Mouse (Mus musculus) myocyte (in vitro differentiated cells): Measurements from ENCODE around the gene Crybg2. TPM values are rescaled to one million over a fixed set of nuclear protein-coding genes. Genes with fewer than 3 reads are reported as not detected.
A peak's percentile ranks its signal among the peaks of the same experiment; 100 is the strongest.

Experiments
- H3K27me3 ChIP-seq: one replicate; pipeline ENCODE4 v1.6.1; 2011; ENCODE audit not compliant: control insufficient read depth, insufficient read depth, insufficient read length
- H3K36me3 ChIP-seq: one replicate; pipeline ENCODE4 v1.6.1; 2011; ENCODE audit not compliant: control insufficient read depth, insufficient read depth
- H3K4me2 ChIP-seq: one replicate; pipeline ENCODE4 v1.6.1; 2011; ENCODE audit warnings: low read depth, control low read depth
- H3K4me3 ChIP-seq: one replicate; pipeline ENCODE4 v1.5.1; 2011; ENCODE audit warnings: mild to moderate bottlenecking, control low read depth, moderate library complexity
- H3K79me2 ChIP-seq: one replicate; pipeline ENCODE4 v1.6.1; 2011; ENCODE audit not compliant: control insufficient read depth, insufficient read depth
- H3ac ChIP-seq: one replicate; pipeline ENCODE4 v1.6.1; 2011; ENCODE audit not compliant: control insufficient read depth, insufficient read length
- CEBPB ChIP-seq: IDR thresholded peaks from 2 replicates; pipeline ENCODE4 v1.6.1; 2011; ENCODE audit warnings: mild to moderate bottlenecking, moderate library complexity; ENCODE audit not compliant: poor library complexity, insufficient read depth, severe bottlenecking
- E2F4 ChIP-seq: IDR thresholded peaks from one replicate; pipeline ENCODE4 v1.6.1; 2011; ENCODE audit warnings: mild to moderate bottlenecking, control low read depth, moderate library complexity; ENCODE audit not compliant: insufficient read depth
- MAX ChIP-seq: IDR thresholded peaks from one replicate; pipeline ENCODE4 v1.6.1; 2011; ENCODE audit warnings: low read depth, mild to moderate bottlenecking, control low read depth
- MYOD1 ChIP-seq, 3 experiments: IDR thresholded peaks; one replicate each; pipeline ENCODE4 v1.6.1; 2011; ENCODE audit warnings: control low read depth in 2 of 3, low read depth in 2 of 3, mild to moderate bottlenecking in 2 of 3, moderate library complexity in 1 of 3; ENCODE audit not compliant: insufficient read length in 2 of 3, control insufficient read depth in 1 of 3
- MYOG ChIP-seq, 3 experiments: IDR thresholded peaks; one replicate each; pipeline ENCODE4 v1.6.1; 2011; ENCODE audit warnings: control low read depth in 2 of 3, low read depth in 2 of 3, mild to moderate bottlenecking in 2 of 3; ENCODE audit not compliant: insufficient read length in 2 of 3, control insufficient read depth in 1 of 3, insufficient read depth in 1 of 3
- POLR2A ChIP-seq: IDR thresholded peaks from one replicate; pipeline ENCODE4 v1.6.1; 2011; ENCODE audit warnings: low read depth, mild to moderate bottlenecking, control low read depth, moderate library complexity; ENCODE audit not compliant: insufficient read length
- POLR2AphosphoS2 ChIP-seq: IDR thresholded peaks from one replicate; pipeline ENCODE4 v1.6.1; 2011; ENCODE audit warnings: low read depth, control low read depth; ENCODE audit not compliant: insufficient read length
- REST ChIP-seq: IDR thresholded peaks from one replicate; pipeline ENCODE4 v1.6.1; 2011; ENCODE audit warnings: mild to moderate bottlenecking, control low read depth, moderate library complexity; ENCODE audit not compliant: insufficient read depth, insufficient read length
- SRF ChIP-seq: IDR thresholded peaks from one replicate; pipeline ENCODE4 v1.6.1; 2011; ENCODE audit warnings: low read depth; ENCODE audit not compliant: control insufficient read depth, insufficient read length
- TCF12 ChIP-seq: IDR thresholded peaks from one replicate; pipeline ENCODE4 v1.6.1; 2011; ENCODE audit warnings: mild to moderate bottlenecking, control low read depth; ENCODE audit not compliant: poor library complexity, insufficient read depth, severe bottlenecking
- TCF3 ChIP-seq: IDR thresholded peaks from one replicate; pipeline ENCODE4 v1.6.1; 2011; ENCODE audit warnings: low read depth, control low read depth; ENCODE audit not compliant: insufficient read length
- USF1 ChIP-seq: IDR thresholded peaks from one replicate; pipeline ENCODE4 v1.6.1; 2011; ENCODE audit warnings: low read depth, mild to moderate bottlenecking, control low read depth, moderate library complexity
- polyA plus RNA-seq: library from polyadenylated mRNA; unstranded; fragments of >200 nt; fragmentation: generic; extraction: Trizol; gene quantifications from one replicate; pipeline ENCODE4 v1.2.1, GENCODE M21; 2012; ENCODE audit warnings: missing spikeins

The Crybg2 gene
- polyA plus RNA-seq: 0.58 TPM

DNA sequence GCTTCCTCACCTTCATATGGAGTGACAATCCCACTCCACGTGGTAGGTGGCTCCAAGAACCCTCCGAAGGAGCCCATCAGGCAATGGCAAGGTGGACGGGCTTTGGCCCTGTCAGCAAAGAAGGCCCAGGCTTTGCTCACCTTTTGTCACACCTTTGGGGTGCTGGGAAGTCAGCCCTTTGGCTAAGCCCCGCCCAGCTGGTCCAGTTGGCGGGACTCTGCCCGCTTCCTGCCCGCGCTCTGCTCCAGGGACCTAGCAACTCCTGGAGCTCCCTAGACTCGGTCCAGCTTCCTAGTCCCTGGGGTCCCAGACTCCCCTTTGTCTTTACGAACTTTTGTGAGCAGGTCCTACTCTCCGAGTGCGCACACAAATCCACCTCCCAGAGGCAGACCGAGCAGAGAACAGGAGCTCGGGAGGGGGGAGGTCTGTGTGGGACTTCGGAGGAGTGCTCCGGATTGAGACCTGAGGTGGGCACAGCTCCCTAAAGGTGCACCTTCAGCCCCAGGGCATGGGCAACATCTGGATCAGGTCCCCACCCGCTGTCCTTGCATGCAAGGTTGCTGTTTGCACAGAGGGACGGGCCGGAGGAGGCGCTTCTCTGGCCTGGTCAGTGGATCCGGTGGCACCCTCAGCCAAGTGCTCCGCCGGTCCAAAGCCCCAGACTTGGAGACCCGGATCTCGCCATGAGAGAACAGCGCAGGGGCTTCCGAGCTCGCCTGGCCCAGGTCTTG is at the start of gene Crybg2:
Gene Crybg2 (plus strand): TSS at position 681 of the 731 bp plus-strand sequence.
- no peaks in the 10 kb centered on the region for H3K36me3 ChIP-seq
- no peaks in the 10 kb centered on the region for H3K79me2 ChIP-seq
- TF ChIP-seq MYOD1 (IDR thresholded peaks at IDR 0.05; ENCODE audit: control insufficient read depth in 1 of 3, insufficient read length in 2 of 3, low read depth in 2 of 3) (no peak), POLR2AphosphoS2 (no peak), USF1 (no peak), MAX (no peak), REST (no peak), SRF (no peak), CEBPB (no peak), E2F4 (no peak), TCF12 (no peak), POLR2A (no peak), MYOG (IDR thresholded peaks at IDR 0.05; ENCODE audit: control insufficient read depth in 1 of 3, insufficient read depth in 1 of 3, insufficient read length in 2 of 3, low read depth in 2 of 3) (no peak), TCF3 (no peak)
- H3ac ChIP-seq: no peak within 1 kb of the TSS
- H3K4me3 ChIP-seq: no peak within 1 kb of the TSS
- peaks cover 27% of the 10 kb centered on the region for H3K27me3 ChIP-seq
- peak within 1 kb of the TSS; percentile 52 for H3K4me2 ChIP-seq

GRCm38 (mm10) chr4:134011450-134012414 is 48.9 kb upstream of the Crybg2 start:
- Histone ChIP-seq H3K4me3 (no peak overlapping the region), H3K4me2 (peak overlapping the region; percentile 51)
- TF ChIP-seq POLR2AphosphoS2: no peak
- TF ChIP-seq MYOD1 (IDR thresholded peaks at IDR 0.05; ENCODE audit: control insufficient read depth in 1 of 3, insufficient read length in 2 of 3, low read depth in 2 of 3): no peak
- no peak for TF ChIP-seq TCF12
- TF ChIP-seq CEBPB: no peak
- no peak for TF ChIP-seq REST
- no peak for TF ChIP-seq E2F4
- TF ChIP-seq MAX: no peak
- no peak for TF ChIP-seq SRF
- no peak for TF ChIP-seq MYOG (IDR thresholded peaks at IDR 0.05; ENCODE audit: control insufficient read depth in 1 of 3, insufficient read depth in 1 of 3, insufficient read length in 2 of 3, low read depth in 2 of 3)
- no peak for TF ChIP-seq USF1
- no peak for TF ChIP-seq TCF3

GRCm38 (mm10) chr4:134012858-134013528 is 47.6 kb upstream of the Crybg2 start:
- H3K27me3 ChIP-seq: peaks cover 36% of the 10 kb centered on the region
- H3K79me2 ChIP-seq: no peaks in the 10 kb centered on the region
- peak overlapping the region; percentile 51 for H3K4me2 ChIP-seq
- no peaks in the 10 kb centered on the region for H3K36me3 ChIP-seq
- TF ChIP-seq E2F4: no peak
- TF ChIP-seq MYOD1 (IDR thresholded peaks at IDR 0.05; ENCODE audit: control insufficient read depth in 1 of 3, insufficient read length in 2 of 3, low read depth in 2 of 3): peak in 1 of 3 experiments; percentile 4
- H3ac ChIP-seq: no peak overlapping the region
- H3K4me3 ChIP-seq: no peak overlapping the region

More at GRCm38 (mm10) chr4:134011450-134012414, 48.9 kb upstream of the Crybg2 start:
- H3K36me3 ChIP-seq: no peaks in the 10 kb centered on the region
- no peak overlapping the region for H3ac ChIP-seq
- H3K79me2 ChIP-seq: no peaks in the 10 kb centered on the region
- H3K27me3 ChIP-seq: peaks cover 29% of the 10 kb centered on the region

DNA sequence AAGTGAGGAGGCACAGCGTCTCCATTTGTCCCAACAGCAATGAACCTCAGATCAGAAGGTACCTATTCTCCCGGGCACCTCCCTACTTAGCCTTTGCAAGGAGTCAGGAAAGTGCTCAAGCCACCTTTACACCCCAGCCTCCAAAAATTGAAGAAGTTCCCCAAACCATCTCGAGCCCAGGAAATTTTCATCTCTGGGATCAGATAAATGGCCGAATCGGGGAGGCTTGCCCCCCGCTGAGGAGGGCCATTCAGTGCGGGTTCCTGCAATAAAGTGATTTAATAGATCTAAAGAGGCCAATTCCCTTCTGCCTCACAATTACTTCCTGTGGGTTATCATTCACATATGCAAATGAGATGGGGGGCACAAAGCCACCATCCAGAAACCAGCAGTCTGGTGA is 44.4 kb upstream of the Crybg2 start:
- Histone ChIP-seq H3K79me2 (no peaks in the 10 kb centered on the region), H3K36me3 (no peaks in the 10 kb centered on the region), H3ac (no peak overlapping the region), H3K27me3 (peaks cover 36% of the 10 kb centered on the region), H3K4me2 (no peak overlapping the region), H3K4me3 (no peak overlapping the region)
- TF ChIP-seq CEBPB (no peak), MAX (no peak), MYOD1 (IDR thresholded peaks at IDR 0.05; ENCODE audit: control insufficient read depth in 1 of 3, insufficient read length in 2 of 3, low read depth in 2 of 3) (no peak), USF1 (no peak), TCF12 (no peak), POLR2AphosphoS2 (no peak), TCF3 (no peak), E2F4 (no peak), MYOG (IDR thresholded peaks at IDR 0.05; ENCODE audit: control insufficient read depth in 1 of 3, insufficient read depth in 1 of 3, insufficient read length in 2 of 3, low read depth in 2 of 3) (no peak), REST (no peak), POLR2A (no peak), SRF (no peak)
